Comparison of ENCODE assay signal across 8 mouse cellular contexts in the genomic region with DNA sequence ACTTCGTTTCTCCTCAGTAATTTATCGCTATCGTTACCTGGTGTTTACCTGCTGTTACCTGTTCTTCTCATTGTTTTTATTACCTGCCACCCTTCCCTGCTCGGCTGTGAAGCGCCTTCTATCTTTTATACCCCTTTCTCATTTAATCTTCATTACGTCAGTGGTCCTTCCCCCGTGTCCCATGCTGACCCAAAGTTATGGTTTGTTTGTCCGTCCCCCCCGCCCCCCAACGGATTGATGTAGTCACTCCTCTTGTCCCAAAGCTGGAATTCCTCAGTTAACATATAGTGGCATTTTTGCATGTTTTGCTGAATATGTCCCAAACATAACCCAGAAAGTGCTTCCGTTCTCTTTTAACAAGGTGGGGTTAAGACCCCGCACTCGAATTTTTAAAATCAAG. TPM values are rescaled to one million over a fixed set of nuclear protein-coding genes. Genes with fewer than 3 reads are reported as not detected.
A peak's percentile ranks its signal among the peaks of the same experiment; 100 is the strongest.
DNase-seq lines count a peak whose midpoint lies in the region; ATAC-seq and TF ChIP-seq lines count a peak whose summit lies in the region.

No protein-coding gene starts in this region.

- H3K27me3 ChIP-seq in megakaryocyte, embryonic 14.5 days (replicated peaks) = no peaks in the 10 kb centered on the region
- no peaks in the 10 kb centered on the region for H3K27me3 ChIP-seq in limb, embryonic 14.5 days (ENCODE audit: control insufficient read depth, insufficient read depth, low read length)
- no peaks in the 10 kb centered on the region for H3K27me3 ChIP-seq in stomach, embryonic 14.5 days (ENCODE audit: control insufficient read depth, insufficient read depth, low read length)

- no peak for ATAC-seq in megakaryocyte, adult 5-6 weeks (ENCODE audit: poor library complexity, severe bottlenecking)
- ATAC-seq in erythroblast, adult 5-6 weeks (replicated peaks; ENCODE audit: low FRiP score, poor library complexity, severe bottlenecking) = peak; percentile 7
- ATAC-seq in limb, embryonic 14.5 days (ENCODE audit: low FRiP score, low read depth) = no peak
- no peak for ATAC-seq in stomach, embryonic 14.5 days (ENCODE audit: insufficient number of reproducible peaks, insufficient read depth, low FRiP score, low read depth)

- H3K4me3 ChIP-seq in megakaryocyte, embryonic 14.5 days (replicated peaks) = peak overlapping the region; percentile 95
- H3K4me3 ChIP-seq in limb, embryonic 14.5 days (replicated peaks; ENCODE audit: low read length) = peak overlapping the region; percentile 83
- H3K4me3 ChIP-seq in stomach, embryonic 14.5 days (ENCODE audit: low read depth, low read length) = peak overlapping the region; percentile 63

- peaks cover 37% of the 10 kb centered on the region for H3K4me1 ChIP-seq in megakaryocyte, embryonic 14.5 days
- peaks cover 10% of the 10 kb centered on the region for H3K4me1 ChIP-seq in limb, embryonic 14.5 days (ENCODE audit: control insufficient read depth, insufficient read depth, low read length)
- peaks cover 12% of the 10 kb centered on the region; the same call in 1 of the 2 replicates for H3K4me1 ChIP-seq in stomach, embryonic 14.5 days (ENCODE audit: control insufficient read depth, insufficient read depth, low read length)

- DNase-seq in limb, embryonic 14.5 days (ENCODE audit: low spot score) = no peak
- DNase-seq in thymus, postnatal 36 days = no peak
- no peak for DNase-seq in left cerebral cortex, postnatal 10 days (ENCODE audit: extremely low spot score in 1 of 2, low spot score in 2 of 2)
- no peak for DNase-seq in thymus, postnatal 0 days (ENCODE audit: low spot score)

- H3K4me2 ChIP-seq in limb, embryonic 14.5 days (replicated peaks; ENCODE audit: low read depth, low read length, severe bottlenecking) = peak overlapping the region; percentile 77
- H3K4me2 ChIP-seq in stomach, embryonic 14.5 days (replicated peaks; ENCODE audit: low read depth, low read length) = peak overlapping the region; percentile 91

- peak overlapping the region; percentile 71 for H3K27ac ChIP-seq in limb, embryonic 14.5 days (replicated peaks; ENCODE audit: low read depth, low read length)
- H3K27ac ChIP-seq in stomach, embryonic 14.5 days (ENCODE audit: low read length) = peak overlapping the region; percentile 48; the same call in 1 of the 2 replicates

- peak overlapping the region; percentile 87 for H3K9ac ChIP-seq in limb, embryonic 14.5 days (ENCODE audit: low read depth, low read length, severe bottlenecking)
- H3K9ac ChIP-seq in stomach, embryonic 14.5 days (replicated peaks; ENCODE audit: low read depth, low read length) = peak overlapping the region; percentile 72

- TF ChIP-seq POLR2A in limb, embryonic 14.5 days (IDR thresholded peaks at IDR 0.05; ENCODE audit: borderline replicate concordance, extremely low read depth, insufficient read depth, insufficient read length) = no peak

- H3K9me3 ChIP-seq in megakaryocyte, embryonic 14.5 days = no peaks in the 10 kb centered on the region
- H3K9me3 ChIP-seq in limb, embryonic 14.5 days (ENCODE audit: control insufficient read depth, low read length) = no peaks in the 10 kb centered on the region
- H3K9me3 ChIP-seq in stomach, embryonic 14.5 days (ENCODE audit: control insufficient read depth, low read depth, low read length) = no peaks in the 10 kb centered on the region

- intact Hi-C loops in left cerebral cortex, postnatal 10 days (cut with DNase I) = no loop called here

- 2% methylated on average over 13 of the region's 13 CpGs for WGBS in limb, embryonic 14.5 days
- 3% methylated on average over 13 of the region's 13 CpGs for WGBS in stomach, embryonic 14.5 days

- peaks cover 56% of the 10 kb centered on the region for H3K36me3 ChIP-seq in megakaryocyte, embryonic 14.5 days (replicated peaks; ENCODE audit: low read length)
- H3K36me3 ChIP-seq in limb, embryonic 14.5 days (ENCODE audit: control insufficient read depth, insufficient read depth, low read length) = peaks cover 35% of the 10 kb centered on the region
- peaks cover 20% of the 10 kb centered on the region for H3K36me3 ChIP-seq in stomach, embryonic 14.5 days (ENCODE audit: control insufficient read depth, insufficient read depth, low read length)

RNA-seq across cellular contexts. Expression of gene Ormdl2, which starts 0.7 kb away (rescaled TPM):
- polyA plus RNA-seq in megakaryocyte, embryonic 14.5 days (2012; ENCODE audit: insufficient read depth, low replicate concordance) = 13.9 TPM in 1 of 2 replicates, not detected in the other
- total RNA-seq in megakaryocyte, adult 5-6 weeks (2015) = 49.5 and 65.2 TPM in 2 replicates
- 67.1 and 72.3 TPM in 2 replicates for total RNA-seq in megakaryocyte, adult 5-6 weeks (2017)
- total RNA-seq in erythroblast, adult 5-6 weeks (2015; ENCODE audit: low replicate concordance) = 5.4 and 18.8 TPM in 2 replicates
- total RNA-seq in erythroblast, adult 5-6 weeks (2017; ENCODE audit: low replicate concordance) = 13.0 and 28.2 TPM in 2 replicates
- polyA plus RNA-seq in limb, embryonic 14.5 days (2012; rRNA removed) = 29.4 and 31.6 TPM in 2 replicates
- 45.4 and 52.7 TPM in 2 replicates for polyA plus RNA-seq in limb, embryonic 14.5 days (2014; fragmentation: Nextera tagmentation; extraction: Ambion mirVana)
- polyA plus RNA-seq in stomach, embryonic 14.5 days (2014; fragmentation: Nextera tagmentation; extraction: Ambion mirVana) = 69.6 and 76.6 TPM in 2 replicates
- total RNA-seq in left cerebral cortex, postnatal 10 days (2021) = 1 to 10 TPM; 4.4 to 6.7 TPM
- 102 and 113 TPM in 2 replicates for polyA plus RNA-seq in thymus, postnatal 0 days (2015; fragmentation: Nextera tagmentation; extraction: Ambion mirVana)

RNA-seq across cellular contexts. Expression of gene Sarnp, which starts 5.0 kb away (rescaled TPM):
- polyA plus RNA-seq in megakaryocyte, embryonic 14.5 days (2012; ENCODE audit: insufficient read depth, low replicate concordance) = 13.5 TPM in 1 of 2 replicates, not detected in the other
- 173 and 182 TPM in 2 replicates for total RNA-seq in megakaryocyte, adult 5-6 weeks (2015)
- 209 and 234 TPM in 2 replicates for total RNA-seq in megakaryocyte, adult 5-6 weeks (2017)
- 74.4 and 106 TPM in 2 replicates for total RNA-seq in erythroblast, adult 5-6 weeks (2015; ENCODE audit: low replicate concordance)
- total RNA-seq in erythroblast, adult 5-6 weeks (2017; ENCODE audit: low replicate concordance) = 93.5 and 113 TPM in 2 replicates
- polyA plus RNA-seq in limb, embryonic 14.5 days (2012; rRNA removed) = 68.2 and 122 TPM in 2 replicates
- 200 TPM in 2 replicates for polyA plus RNA-seq in limb, embryonic 14.5 days (2014; fragmentation: Nextera tagmentation; extraction: Ambion mirVana)
- 204 and 209 TPM in 2 replicates for polyA plus RNA-seq in stomach, embryonic 14.5 days (2014; fragmentation: Nextera tagmentation; extraction: Ambion mirVana)
- 10 to 100 TPM; 37.4 to 42.2 TPM for total RNA-seq in left cerebral cortex, postnatal 10 days (2021)
- polyA plus RNA-seq in thymus, postnatal 0 days (2015; fragmentation: Nextera tagmentation; extraction: Ambion mirVana) = 186 and 199 TPM in 2 replicates

RNA-seq across cellular contexts. Expression of gene Tmem198b, which starts 18.0 kb away (rescaled TPM):
- 0.95 and 2.0 TPM in 2 replicates for polyA plus RNA-seq in megakaryocyte, embryonic 14.5 days (2012; ENCODE audit: insufficient read depth, low replicate concordance)
- total RNA-seq in megakaryocyte, adult 5-6 weeks (2015) = 4.5 and 6.5 TPM in 2 replicates
- total RNA-seq in megakaryocyte, adult 5-6 weeks (2017) = 3.9 and 4.0 TPM in 2 replicates
- total RNA-seq in erythroblast, adult 5-6 weeks (2015; ENCODE audit: low replicate concordance) = 0.19 and 1.7 TPM in 2 replicates
- 0.42 and 3.7 TPM in 2 replicates for total RNA-seq in erythroblast, adult 5-6 weeks (2017; ENCODE audit: low replicate concordance)
- 41.3 and 59.1 TPM in 2 replicates for polyA plus RNA-seq in limb, embryonic 14.5 days (2012; rRNA removed)
- 14.9 and 18.6 TPM in 2 replicates for polyA plus RNA-seq in limb, embryonic 14.5 days (2014; fragmentation: Nextera tagmentation; extraction: Ambion mirVana)
- polyA plus RNA-seq in stomach, embryonic 14.5 days (2014; fragmentation: Nextera tagmentation; extraction: Ambion mirVana) = 17.2 and 19.3 TPM in 2 replicates
- 10 to 100 TPM; 12.2 to 12.5 TPM for total RNA-seq in left cerebral cortex, postnatal 10 days (2021)
- 6.0 and 6.6 TPM in 2 replicates for polyA plus RNA-seq in thymus, postnatal 0 days (2015; fragmentation: Nextera tagmentation; extraction: Ambion mirVana)

RNA-seq across cellular contexts. Expression of gene Dnajc14, which starts 18.3 kb away (rescaled TPM):
- 13.4 and 18.2 TPM in 2 replicates for polyA plus RNA-seq in megakaryocyte, embryonic 14.5 days (2012; ENCODE audit: insufficient read depth, low replicate concordance)
- total RNA-seq in megakaryocyte, adult 5-6 weeks (2015) = 29.1 and 35.9 TPM in 2 replicates
- total RNA-seq in megakaryocyte, adult 5-6 weeks (2017) = 58.3 and 61.3 TPM in 2 replicates
- 16.5 and 17.6 TPM in 2 replicates for total RNA-seq in erythroblast, adult 5-6 weeks (2015; ENCODE audit: low replicate concordance)
- 9.5 and 9.6 TPM in 2 replicates for total RNA-seq in erythroblast, adult 5-6 weeks (2017; ENCODE audit: low replicate concordance)
- 26.3 and 30.6 TPM in 2 replicates for polyA plus RNA-seq in limb, embryonic 14.5 days (2012; rRNA removed)
- polyA plus RNA-seq in limb, embryonic 14.5 days (2014; fragmentation: Nextera tagmentation; extraction: Ambion mirVana) = 44.5 and 45.7 TPM in 2 replicates
- 40.0 and 40.2 TPM in 2 replicates for polyA plus RNA-seq in stomach, embryonic 14.5 days (2014; fragmentation: Nextera tagmentation; extraction: Ambion mirVana)
- 10 to 100 TPM; 61.9 to 63.1 TPM for total RNA-seq in left cerebral cortex, postnatal 10 days (2021)
- 32.5 and 32.8 TPM in 2 replicates for polyA plus RNA-seq in thymus, postnatal 0 days (2015; fragmentation: Nextera tagmentation; extraction: Ambion mirVana)

RNA-seq across cellular contexts. Expression of gene Mmp19, which starts 31.4 kb away (rescaled TPM):
- polyA plus RNA-seq in megakaryocyte, embryonic 14.5 days (2012; ENCODE audit: insufficient read depth, low replicate concordance) = 3.4 TPM in 1 of 2 replicates, not detected in the other
- 4.4 and 4.5 TPM in 2 replicates for total RNA-seq in megakaryocyte, adult 5-6 weeks (2015)
- total RNA-seq in megakaryocyte, adult 5-6 weeks (2017) = 10.9 and 12.7 TPM in 2 replicates
- total RNA-seq in erythroblast, adult 5-6 weeks (2015; ENCODE audit: low replicate concordance) = 0.38 TPM in 1 of 2 replicates, not detected in the other
- 0.85 and 1.5 TPM in 2 replicates for total RNA-seq in erythroblast, adult 5-6 weeks (2017; ENCODE audit: low replicate concordance)
- 1.4 TPM in 2 replicates for polyA plus RNA-seq in limb, embryonic 14.5 days (2012; rRNA removed)
- polyA plus RNA-seq in limb, embryonic 14.5 days (2014; fragmentation: Nextera tagmentation; extraction: Ambion mirVana) = 0.86 and 1.1 TPM in 2 replicates
- 0.78 and 1.2 TPM in 2 replicates for polyA plus RNA-seq in stomach, embryonic 14.5 days (2014; fragmentation: Nextera tagmentation; extraction: Ambion mirVana)
- under 1 TPM; 0.49 to 0.59 TPM for total RNA-seq in left cerebral cortex, postnatal 10 days (2021)
- polyA plus RNA-seq in thymus, postnatal 0 days (2015; fragmentation: Nextera tagmentation; extraction: Ambion mirVana) = 0.48 and 0.67 TPM in 2 replicates
